Mouse (Mus musculus): ENCODE measurements at regions not wholly inside any gene's neighbourhood (a gene's known extent, or its start where the extent isn't known, plus 50 kb on each side); places are given as distances from the start of the nearest gene placed in this dataset.

DNA sequence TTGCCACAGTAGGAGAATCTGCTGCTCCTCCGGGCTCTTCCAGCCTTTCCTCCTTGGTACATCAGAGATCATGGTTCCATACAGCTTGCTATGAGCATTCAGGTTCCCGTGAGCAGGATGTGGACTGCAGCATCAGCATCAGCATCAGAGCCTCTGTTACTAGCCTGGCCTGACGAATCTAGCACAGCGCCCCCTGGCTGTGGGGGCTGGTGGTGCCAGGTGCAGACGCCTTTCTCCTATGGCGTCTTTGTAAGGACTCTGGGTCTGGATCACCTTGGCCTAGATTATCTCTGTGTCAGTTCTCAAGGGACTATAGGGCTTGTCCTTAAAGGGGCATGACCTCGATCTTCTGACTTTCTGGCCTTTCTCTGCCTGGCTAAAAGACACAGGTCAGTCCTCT is 86.0 kb upstream of the Runx3 start:
- DNase-seq (ENCODE audit: low spot score) = peak; percentile 21

GRCm38 (mm10) chr4:135036764-135037163 is 83.7 kb upstream of the Runx3 start:
- no peak for DNase-seq (ENCODE audit: low spot score)

DNA sequence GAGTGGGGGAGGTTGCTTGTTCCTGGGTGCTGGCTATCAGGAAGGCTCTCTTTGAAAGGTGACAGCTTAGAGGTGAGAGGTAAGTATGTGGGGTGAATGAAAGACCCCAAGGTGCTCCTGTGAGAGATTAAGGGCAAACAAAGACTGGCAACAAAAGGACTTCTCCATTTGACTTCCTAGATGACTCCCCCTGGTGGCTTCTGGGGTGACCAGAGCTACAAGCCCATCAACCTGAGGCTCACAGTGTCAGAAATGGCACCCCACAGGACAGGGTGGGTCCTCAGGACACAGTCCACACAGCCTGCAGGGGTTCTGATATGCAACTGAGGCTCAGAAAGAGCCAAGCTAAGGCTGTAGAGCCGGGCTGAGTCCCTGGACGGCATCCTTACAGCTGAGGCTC is 81.2 kb upstream of the Runx3 start:
- DNase-seq (ENCODE audit: low spot score) = no peak

GRCm38 (mm10) chr4:135041921-135042320 is 78.5 kb upstream of the Runx3 start:
- no peak for DNase-seq (ENCODE audit: low spot score)

DNA sequence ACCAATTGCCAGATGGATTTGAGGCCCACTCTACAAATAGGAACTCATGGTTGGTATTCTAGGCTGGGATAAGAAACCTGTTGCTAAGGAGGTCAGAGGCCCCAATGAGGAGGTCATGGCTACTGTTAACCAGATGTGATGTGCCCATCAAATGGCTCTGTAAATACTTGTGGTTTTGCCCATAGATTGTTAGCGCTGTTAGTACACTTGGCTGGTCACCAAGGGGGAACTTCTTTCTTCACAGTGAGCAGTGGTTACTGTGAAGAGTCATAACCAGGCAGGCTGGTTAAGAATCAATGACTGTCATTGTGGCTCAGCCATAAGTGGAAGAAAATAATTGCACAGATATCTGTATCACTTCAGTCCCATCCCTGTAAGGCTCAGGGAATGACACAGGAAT is 78.0 kb upstream of the Runx3 start:
- DNase-seq (ENCODE audit: low spot score) = no peak

GRCm38 (mm10) chr4:135045054-135045453 is 75.4 kb upstream of the Runx3 start:
- DNase-seq (ENCODE audit: low spot score) = no peak

- DNase-seq (ENCODE audit: low spot score) = no peak
These were observed 73.8 kb upstream of the Runx3 start for GRCm38 (mm10) chr4:135046619-135047018.

DNA sequence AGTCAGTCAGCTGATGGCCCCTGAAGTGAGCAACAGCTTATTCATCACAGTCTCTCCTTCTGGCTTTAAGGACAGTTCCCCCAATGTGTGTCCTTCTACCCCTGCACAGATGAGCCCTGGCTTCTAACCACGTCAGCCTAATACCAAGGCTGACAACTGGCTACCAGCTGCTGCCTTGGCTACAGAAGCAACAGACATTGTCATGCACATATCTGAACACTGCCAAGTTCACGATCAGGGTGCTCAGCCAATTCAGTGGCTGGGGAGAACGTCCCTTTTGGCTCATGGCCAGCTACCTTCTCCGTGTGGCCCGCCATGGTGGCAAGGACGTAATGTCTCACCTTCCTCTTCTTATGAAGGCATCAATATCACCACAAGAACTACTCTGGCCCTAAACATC is 73.2 kb upstream of the Runx3 start:
- no peak for DNase-seq (ENCODE audit: low spot score)

- DNase-seq (ENCODE audit: low spot score) = no peak
These were observed 72.7 kb upstream of the Runx3 start for GRCm38 (mm10) chr4:135047771-135048170.

GRCm38 (mm10) chr4:135049924-135050323 is 70.5 kb upstream of the Runx3 start:
- no peak for DNase-seq (ENCODE audit: low spot score)

DNA sequence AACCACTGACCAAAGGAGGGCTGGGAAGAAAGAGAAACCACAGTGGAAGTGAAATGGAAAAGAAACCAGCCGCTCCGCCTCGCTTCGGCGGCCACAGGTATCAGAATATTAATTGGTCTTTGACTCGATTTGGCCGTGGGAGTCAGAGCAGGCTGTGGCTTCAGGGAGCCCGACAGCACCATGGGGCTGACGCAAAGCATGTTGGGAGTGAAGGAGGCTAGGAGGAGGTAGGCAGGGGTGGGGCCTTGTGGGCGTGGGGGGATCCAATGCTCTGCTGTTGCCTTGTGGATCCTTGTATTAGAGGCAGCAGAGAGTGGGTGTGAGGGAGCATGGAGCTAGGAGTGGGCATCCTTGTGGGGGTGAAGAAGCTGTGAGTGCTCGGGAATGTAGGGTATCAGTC is 69.0 kb upstream of the Runx3 start:
- no peak for DNase-seq (ENCODE audit: low spot score)

- DNase-seq (ENCODE audit: low spot score) = peak; percentile 3
These were observed 66.9 kb upstream of the Runx3 start for GRCm38 (mm10) chr4:135053585-135053984.

- DNase-seq (ENCODE audit: low spot score) = no peak
These were observed 66.1 kb upstream of the Runx3 start for GRCm38 (mm10) chr4:135054353-135054752.

DNA sequence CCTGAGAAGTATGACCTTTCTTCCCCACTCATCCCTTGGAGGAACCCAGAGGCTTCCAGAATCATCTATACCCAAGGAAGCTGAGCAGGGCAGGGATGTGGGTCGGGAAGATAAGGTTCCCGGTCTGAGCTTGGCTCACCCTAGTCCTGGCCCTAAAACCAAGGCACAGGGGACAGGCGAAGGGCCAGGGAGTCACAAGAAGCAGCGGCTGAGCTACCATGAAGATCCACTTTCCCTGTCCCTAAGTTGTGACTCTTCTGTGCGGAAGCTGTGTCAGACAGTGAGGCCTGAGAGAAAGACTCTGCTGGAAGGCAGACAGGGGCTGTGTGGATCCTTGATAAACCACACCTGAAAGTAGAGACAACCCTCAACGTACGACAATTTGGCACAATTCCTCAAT is 64.1 kb upstream of the Runx3 start:
- DNase-seq (ENCODE audit: low spot score) = no peak

GRCm38 (mm10) chr4:135057286-135057685 is 63.2 kb upstream of the Runx3 start:
- DNase-seq (ENCODE audit: low spot score) = no peak

- no peak for DNase-seq (ENCODE audit: low spot score)
These were observed 61.6 kb upstream of the Runx3 start for GRCm38 (mm10) chr4:135058895-135059294.

- no peak for DNase-seq (ENCODE audit: low spot score)
These were observed 59.3 kb upstream of the Runx3 start for GRCm38 (mm10) chr4:135061030-135061743.

DNA sequence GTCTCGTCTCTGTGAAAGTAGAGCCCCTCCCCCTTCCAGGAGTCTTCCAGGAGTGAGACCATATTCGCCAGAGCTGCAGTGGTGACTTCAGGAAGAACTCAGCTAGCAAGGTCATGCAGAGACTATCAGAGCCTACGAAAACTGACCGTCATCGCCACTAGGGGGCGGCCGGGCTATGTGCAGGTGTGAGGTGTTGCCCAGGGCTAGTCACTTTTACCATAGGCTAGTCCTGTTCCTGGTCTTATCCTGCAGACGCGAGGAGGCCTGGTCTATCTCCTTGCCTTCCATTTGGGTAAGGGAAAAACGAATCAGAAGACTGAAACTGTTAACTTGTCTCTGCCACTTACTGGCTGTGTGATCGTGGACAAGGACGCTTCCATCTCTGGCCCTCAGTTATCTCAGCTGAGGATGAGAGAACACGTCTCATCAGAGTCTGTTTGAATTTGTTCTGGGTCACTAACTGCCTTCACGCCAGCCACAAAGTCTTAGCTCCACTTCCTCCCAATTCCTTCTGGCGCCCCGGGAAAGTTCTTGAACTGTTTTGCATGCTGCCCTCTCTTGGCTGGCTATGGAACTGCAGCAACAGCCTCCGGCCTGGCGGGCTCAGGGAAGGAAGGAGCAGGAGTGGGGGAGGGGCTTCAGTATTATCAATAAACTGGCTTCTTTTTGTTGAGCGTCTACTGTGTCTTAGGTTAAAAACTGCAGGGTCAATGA is 53.5 kb upstream of the Runx3 start:
- DNase-seq (ENCODE audit: low spot score) = peak; percentile 78

GRCm38 (mm10) chr4:135067805-135068204 is 52.6 kb upstream of the Runx3 start:
- no peak for DNase-seq (ENCODE audit: low spot score)

DNA sequence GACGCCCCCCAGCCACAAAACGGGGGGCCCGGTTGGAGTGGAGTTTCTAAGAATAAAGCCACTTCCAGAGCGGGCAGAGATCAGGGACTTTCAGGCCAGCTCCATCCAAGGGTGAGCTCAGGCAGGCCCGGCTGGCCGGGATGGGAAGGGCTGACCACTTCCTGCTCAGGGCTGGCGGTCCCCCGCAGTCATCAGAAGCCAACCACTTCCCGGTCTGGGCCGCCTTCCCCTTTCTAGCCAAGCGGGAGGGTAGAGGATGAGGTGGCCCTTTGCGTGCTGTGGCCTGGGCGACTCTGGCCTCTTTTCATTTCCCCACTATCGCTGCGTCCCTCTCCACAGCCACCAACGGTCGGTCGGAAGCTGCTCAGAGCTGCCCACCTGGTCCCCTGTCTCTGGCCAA is 50.6 kb upstream of the Runx3 start:
- no peak for DNase-seq (ENCODE audit: low spot score)
